Mouse (Mus musculus): Measurements from ENCODE around the gene Micu2. TPM values are rescaled to one million over a fixed set of nuclear protein-coding genes. Genes with fewer than 3 reads are reported as not detected.
"Not testable (repeated sequence)": the region's sequence is repeated elsewhere in the genome, so short reads cannot be mapped to it uniquely, and the experiment has no call there.

The Micu2 gene
- polyA plus RNA-seq, 1 experiment: 26.8 TPM

DNA sequence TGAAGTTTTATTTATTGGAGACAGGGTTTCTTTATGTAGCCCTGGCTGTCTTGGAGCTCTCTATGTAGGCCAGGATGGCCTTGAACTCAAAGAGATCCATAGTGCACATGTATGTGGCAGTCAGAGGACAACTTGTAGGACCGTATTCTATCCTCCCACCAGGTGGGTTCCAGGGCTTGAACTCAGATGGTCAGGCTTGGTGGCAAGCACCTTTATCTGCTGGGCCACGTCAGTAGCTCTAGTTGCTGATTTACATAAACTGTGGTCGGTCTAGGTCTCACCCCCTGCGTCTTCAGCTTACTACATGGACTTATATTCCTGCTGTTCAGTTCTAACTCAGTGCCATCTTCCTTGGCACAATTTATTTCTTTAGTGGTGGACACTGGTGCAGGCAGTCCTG, 87.7 kb downstream of the Micu2 start:
- no peak for TF ChIP-seq CTCF (IDR thresholded peaks at IDR 0.05; ENCODE audit: extremely low read depth, insufficient read length, insufficient replicate concordance, low read depth, low read length)
- no peak for TF ChIP-seq POLR2A (IDR thresholded peaks at IDR 0.05; ENCODE audit: low read depth, low read length)
- Histone ChIP-seq H3K27me3 (ENCODE audit: control insufficient read depth, insufficient read depth, low read length) (no peaks in the 10 kb centered on the region), H3K27ac (ENCODE audit: insufficient read depth, low read depth, low read length) (no peak overlapping the region), H3K4me1 (ENCODE audit: control insufficient read depth, insufficient read depth, insufficient read length, low read length) (peaks cover 5% of the 10 kb centered on the region; the same call in 1 of the 2 replicates), H3K4me3 (ENCODE audit: low read depth, low read length) (no peak overlapping the region), H3K36me3 (ENCODE audit: control insufficient read depth, insufficient read depth, low read length) (peaks cover 4% of the 10 kb centered on the region; the same call in 1 of the 2 replicates)
- WGBS: 89% methylated on average over 4 of the region's 4 CpGs

DNA sequence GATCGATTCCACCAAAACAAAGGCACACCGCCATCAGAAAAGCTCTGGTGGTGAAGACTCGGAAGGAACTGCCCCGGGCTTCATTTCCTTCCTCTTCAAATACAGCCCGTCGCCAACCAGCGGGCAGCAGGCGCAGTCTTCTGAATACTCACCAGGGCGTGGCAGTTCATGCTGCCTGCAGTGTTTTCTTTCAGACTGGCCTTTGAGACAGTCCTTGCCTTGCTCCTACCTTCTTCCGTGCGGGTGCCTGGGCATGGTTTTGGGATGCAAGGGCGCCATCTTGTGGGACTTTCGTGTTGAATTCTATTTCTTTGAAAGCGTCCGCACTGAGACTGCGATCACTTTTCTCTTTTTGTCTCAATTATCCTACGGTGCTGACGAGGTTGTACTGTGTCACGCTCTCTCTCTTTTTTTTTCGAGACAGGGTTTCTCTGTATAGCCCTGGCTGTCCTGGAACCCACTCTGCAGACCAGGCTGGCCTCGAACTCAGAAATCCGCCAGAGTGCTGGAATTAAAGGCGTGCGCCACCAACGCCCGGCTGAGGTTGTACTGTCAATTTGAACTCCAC, 88.5 kb downstream of the Micu2 start:
- Histone ChIP-seq H3K27me3 (ENCODE audit: control insufficient read depth, insufficient read depth, low read length) (no peaks in the 10 kb centered on the region), H3K4me3 (ENCODE audit: low read depth, low read length) (peak overlapping the region; percentile 38), H3K36me3 (ENCODE audit: control insufficient read depth, insufficient read depth, low read length) (no peaks in the 10 kb centered on the region), H3K4me1 (ENCODE audit: control insufficient read depth, insufficient read depth, insufficient read length, low read length) (peaks cover 5% of the 10 kb centered on the region; the same call in 1 of the 2 replicates), H3K27ac (ENCODE audit: insufficient read depth, low read depth, low read length) (peak overlapping the region; percentile 58)
- 17% methylated on average over 26 of the region's 26 CpGs for WGBS
- peak; percentile 34; the same call in 1 of the 2 replicates for TF ChIP-seq POLR2A (IDR thresholded peaks at IDR 0.05; ENCODE audit: low read depth, low read length)
- peak; percentile 82; the same call in 1 of the 2 replicates for TF ChIP-seq CTCF (IDR thresholded peaks at IDR 0.05; ENCODE audit: extremely low read depth, insufficient read length, insufficient replicate concordance, low read depth, low read length)

DNA sequence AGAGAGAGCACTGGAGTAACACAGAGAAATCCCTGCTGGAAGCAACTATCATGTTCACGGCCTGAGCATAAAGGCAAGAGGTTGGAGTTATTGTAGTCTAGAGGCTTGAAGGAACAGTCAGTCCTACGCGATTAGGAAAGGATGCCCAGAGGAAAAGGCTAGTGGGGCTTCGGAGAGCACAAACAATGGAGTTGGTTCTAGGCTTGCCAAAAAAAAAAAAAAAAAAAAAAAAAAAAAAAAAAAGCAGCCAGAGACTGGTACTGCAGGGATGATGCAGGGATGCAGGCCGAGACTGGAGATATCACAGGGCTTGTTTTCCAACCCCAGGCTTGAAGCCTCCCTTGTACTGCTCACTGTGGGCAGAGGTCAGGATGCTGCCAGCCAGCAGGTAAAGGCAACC, 89.8 kb downstream of the Micu2 start:
- TF ChIP-seq POLR2A (IDR thresholded peaks at IDR 0.05; ENCODE audit: low read depth, low read length) (no peak), CTCF (IDR thresholded peaks at IDR 0.05; ENCODE audit: extremely low read depth, insufficient read length, insufficient replicate concordance, low read depth, low read length) (no peak)
- H3K4me1 ChIP-seq (ENCODE audit: control insufficient read depth, insufficient read depth, insufficient read length, low read length): peaks cover 5% of the 10 kb centered on the region; the same call in 1 of the 2 replicates
- no peak overlapping the region for H3K27ac ChIP-seq (ENCODE audit: insufficient read depth, low read depth, low read length)
- no peaks in the 10 kb centered on the region for H3K36me3 ChIP-seq (ENCODE audit: control insufficient read depth, insufficient read depth, low read length)
- no peaks in the 10 kb centered on the region for H3K27me3 ChIP-seq (ENCODE audit: control insufficient read depth, insufficient read depth, low read length)
- 89% methylated on average over 5 of the region's 5 CpGs for WGBS
- H3K4me3 ChIP-seq (ENCODE audit: low read depth, low read length): no peak overlapping the region

DNA sequence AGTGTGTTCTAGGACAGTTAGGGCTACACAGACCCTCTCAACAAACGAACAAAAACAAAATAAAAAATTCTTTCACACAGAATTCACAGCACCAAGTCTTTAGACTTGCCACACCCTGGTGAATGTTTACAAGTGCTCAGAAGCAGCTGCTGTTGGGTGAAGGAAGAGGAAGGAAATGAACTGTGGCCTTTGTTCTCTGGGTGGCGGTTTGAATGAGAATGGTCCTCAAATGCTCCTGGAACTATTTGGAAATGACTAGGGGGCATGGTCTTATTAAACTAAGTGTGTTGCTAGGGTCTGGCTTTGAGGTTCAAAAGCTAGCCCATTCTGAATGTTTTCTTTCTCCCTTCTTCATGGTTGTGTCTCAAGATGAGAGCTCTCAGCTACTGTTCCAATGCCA, 90.6 kb downstream of the Micu2 start:
- Histone ChIP-seq H3K27me3 (ENCODE audit: control insufficient read depth, insufficient read depth, low read length) (no peaks in the 10 kb centered on the region), H3K4me1 (ENCODE audit: control insufficient read depth, insufficient read depth, insufficient read length, low read length) (peaks cover 5% of the 10 kb centered on the region; the same call in 1 of the 2 replicates), H3K36me3 (ENCODE audit: control insufficient read depth, insufficient read depth, low read length) (no peaks in the 10 kb centered on the region), H3K27ac (ENCODE audit: insufficient read depth, low read depth, low read length) (peak overlapping the region; percentile 17), H3K4me3 (ENCODE audit: low read depth, low read length) (no peak overlapping the region)
- 17% methylated on average over 2 of the region's 2 CpGs for WGBS
- TF ChIP-seq POLR2A (IDR thresholded peaks at IDR 0.05; ENCODE audit: low read depth, low read length): no peak
- no peak for TF ChIP-seq CTCF (IDR thresholded peaks at IDR 0.05; ENCODE audit: extremely low read depth, insufficient read length, insufficient replicate concordance, low read depth, low read length)

DNA sequence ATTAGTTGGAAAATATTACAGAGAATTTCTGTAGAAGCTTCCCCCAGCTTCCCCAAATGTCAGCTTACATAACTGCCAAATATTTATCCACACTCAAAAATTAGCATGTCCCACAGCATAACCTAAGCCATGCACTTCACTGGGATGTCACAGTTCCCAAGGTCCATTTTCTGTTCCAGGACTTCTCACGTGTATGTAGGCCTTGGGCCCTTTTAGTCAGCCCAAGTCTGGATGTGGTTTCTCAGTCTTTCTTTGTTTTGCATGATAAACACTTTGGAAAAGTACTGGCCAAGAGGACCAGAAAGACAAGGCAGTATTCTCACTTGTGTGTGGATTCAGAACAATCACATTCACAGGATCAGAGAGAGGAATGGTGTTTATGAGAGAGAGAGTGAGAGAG, 97.1 kb downstream of the Micu2 start:
- H3K36me3 ChIP-seq (ENCODE audit: control insufficient read depth, insufficient read depth, low read length): no peaks in the 10 kb centered on the region
- H3K4me3 ChIP-seq (ENCODE audit: low read depth, low read length): no peak overlapping the region
- H3K4me1 ChIP-seq (ENCODE audit: control insufficient read depth, insufficient read depth, insufficient read length, low read length): peaks cover 3% of the 10 kb centered on the region
- TF ChIP-seq POLR2A (IDR thresholded peaks at IDR 0.05; ENCODE audit: low read depth, low read length) (no peak), CTCF (IDR thresholded peaks at IDR 0.05; ENCODE audit: extremely low read depth, insufficient read length, insufficient replicate concordance, low read depth, low read length) (no peak)
- 75% methylated on average over 1 of the region's 1 CpGs for WGBS
- H3K27me3 ChIP-seq (ENCODE audit: control insufficient read depth, insufficient read depth, low read length): no peaks in the 10 kb centered on the region
- no peak overlapping the region for H3K27ac ChIP-seq (ENCODE audit: insufficient read depth, low read depth, low read length)

DNA sequence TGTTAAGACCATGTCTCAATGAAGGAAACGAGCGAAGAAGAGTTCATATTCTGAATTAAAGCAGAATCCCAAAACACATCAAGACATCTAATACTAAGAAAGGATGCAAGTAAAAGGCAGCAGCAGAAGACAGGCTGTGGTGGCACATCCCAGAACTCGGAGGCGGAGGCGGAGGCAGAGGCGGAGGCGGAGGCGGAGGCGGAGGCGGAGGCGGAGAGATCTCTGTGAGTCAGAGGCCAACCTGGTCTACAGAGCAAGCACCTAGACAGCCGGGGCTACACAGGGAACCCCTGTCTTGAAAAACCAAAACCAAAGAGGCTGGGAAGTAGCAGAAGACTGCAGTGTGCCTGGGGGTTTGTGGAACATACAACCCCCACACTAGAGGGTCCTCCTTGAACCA, 102.2 kb downstream of the Micu2 start:
- TF ChIP-seq POLR2A (IDR thresholded peaks at IDR 0.05; ENCODE audit: low read depth, low read length) (no peak), CTCF (IDR thresholded peaks at IDR 0.05; ENCODE audit: extremely low read depth, insufficient read length, insufficient replicate concordance, low read depth, low read length) (no peak)
- 90% methylated on average over 12 of the region's 12 CpGs for WGBS
- H3K4me1 ChIP-seq (ENCODE audit: control insufficient read depth, insufficient read depth, insufficient read length, low read length): peaks cover 6% of the 10 kb centered on the region
- H3K4me3 ChIP-seq (ENCODE audit: low read depth, low read length): no peak overlapping the region
- H3K27ac ChIP-seq (ENCODE audit: insufficient read depth, low read depth, low read length): no peak overlapping the region
- H3K27me3 ChIP-seq (ENCODE audit: control insufficient read depth, insufficient read depth, low read length): no peaks in the 10 kb centered on the region
- H3K36me3 ChIP-seq (ENCODE audit: control insufficient read depth, insufficient read depth, low read length): no peaks in the 10 kb centered on the region

DNA sequence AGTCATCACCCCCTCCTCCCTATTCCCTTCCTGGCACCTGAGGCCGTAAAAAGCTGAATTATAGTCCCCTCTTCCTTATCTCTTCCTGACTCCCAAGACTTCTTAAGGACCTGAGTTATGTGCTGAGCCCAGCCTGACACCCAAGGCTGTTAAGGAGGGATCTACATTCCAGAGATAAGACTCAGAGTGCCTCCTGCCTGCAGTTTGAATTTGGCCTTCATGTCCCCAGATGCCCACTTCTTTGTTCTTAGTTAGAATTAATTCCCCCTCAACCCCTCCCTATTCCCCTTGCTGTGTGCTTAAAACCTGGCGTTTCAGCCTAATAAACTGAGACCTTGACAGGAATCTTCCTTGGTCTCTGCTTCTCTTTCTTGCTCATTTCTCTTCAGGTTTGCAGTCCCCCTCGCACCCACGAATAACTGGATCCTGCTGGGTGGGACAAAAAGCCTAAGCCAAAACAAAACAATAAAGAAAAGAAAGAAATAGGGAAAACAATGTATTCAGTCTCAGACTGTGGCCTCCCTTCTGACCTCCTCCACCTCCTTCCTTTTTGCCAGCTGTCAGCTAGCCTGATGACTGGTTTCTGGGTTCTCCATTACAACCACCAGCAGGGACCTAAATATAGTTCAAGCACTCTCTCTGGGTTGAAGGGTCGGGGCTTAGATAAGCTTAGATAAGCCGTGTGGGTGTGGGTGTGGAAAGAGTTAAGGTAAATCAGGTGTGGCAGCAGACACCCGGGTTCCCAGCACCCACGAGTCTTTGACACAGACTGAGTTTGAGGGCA, 102.8 kb downstream of the Micu2 start:
- 47% methylated on average over 8 of the region's 8 CpGs for WGBS
- not testable (repeated sequence) for H3K27me3 ChIP-seq (ENCODE audit: control insufficient read depth, insufficient read depth, low read length); H3K4me3 ChIP-seq (ENCODE audit: low read depth, low read length); H3K4me1 ChIP-seq (ENCODE audit: control insufficient read depth, insufficient read depth, insufficient read length, low read length); H3K36me3 ChIP-seq (ENCODE audit: control insufficient read depth, insufficient read depth, low read length); H3K27ac ChIP-seq (ENCODE audit: insufficient read depth, low read depth, low read length)

All from small intestine, adult 2 months (tissue).